Mouse (Mus musculus) brain, adult 10 weeks (tissue): ENCODE data around the gene 2210011C24Rik. TPM values are rescaled to one million over a fixed set of nuclear protein-coding genes. Genes with fewer than 3 reads are reported as not detected.

Source experiments
- polyA plus RNA-seq: library from polyadenylated mRNA; stranded (reverse); fragments of 350-450 nt; fragmentation: Illumina TruSeq; extraction: RNeasy Lipid Tissue Mini Kit (QIAGEN cat#74804); gene quantifications from one replicate; pipeline ENCODE4 v1.2.3, GENCODE M21; 2015; ENCODE audit warnings: low read depth, low replicate concordance

The 2210011C24Rik gene
- 2.7 TPM for polyA plus RNA-seq

GRCm38 (mm10) chr8:84011705-84012498, at the start of gene 2210011C24Rik:
Gene 2210011C24Rik, minus strand, starts transcription at chr8:84012171.

GRCm38 (mm10) chr8:84044900-84045299, 32.9 kb upstream of the 2210011C24Rik start, which contains the start of gene Rln3:
Gene Rln3, minus strand, starts transcription at chr8:84045000.

GRCm38 (mm10) chr8:84042066-84042947, 30.3 kb upstream of the 2210011C24Rik start, which contains the start of gene Il27ra:
Gene Il27ra, minus strand, starts transcription at chr8:84042589.

GRCm38 (mm10) chr8:84021096-84021495, 9.1 kb upstream of the 2210011C24Rik start, which contains the start of gene Palm3:
Gene Palm3, plus strand, starts transcription at chr8:84021471.

GRCm38 (mm10) chr8:84001281-84002000, 10.5 kb downstream of the 2210011C24Rik start, which contains the start of gene 1700067K01Rik:
Gene 1700067K01Rik, plus strand, starts transcription at chr8:84001502.

GRCm38 (mm10) chr8:83997511-83998141, 14.3 kb downstream of the 2210011C24Rik start, which contains the start of gene Samd1:
Gene Samd1, plus strand, starts transcription at chr8:83997672.

GRCm38 (mm10) chr8:83972150-83973120, 39.5 kb downstream of the 2210011C24Rik start, which contains the start of gene Prkaca:
Gene Prkaca, plus strand, starts transcription at chr8:83972993.

Other genes starting within 250 kb of the 2210011C24Rik start
- gene Adgrl1, start 112.1 kb downstream of the 2210011C24Rik start, polyA plus RNA-seq, result 144 TPM
- gene Gm10644, start 57.0 kb downstream of the 2210011C24Rik start, polyA plus RNA-seq, result 0.31 TPM
- 0.83 TPM for gene Asf1b, start 56.7 kb downstream of the 2210011C24Rik start, polyA plus RNA-seq
- 188 TPM for gene Prkaca, start 39.2 kb downstream of the 2210011C24Rik start, polyA plus RNA-seq
- gene Samd1, start 14.5 kb downstream of the 2210011C24Rik start, polyA plus RNA-seq, result 36.5 TPM
- not detected for gene 1700067K01Rik, start 10.7 kb downstream of the 2210011C24Rik start, polyA plus RNA-seq
- 1.6 TPM for gene Palm3, start 9.3 kb upstream of the 2210011C24Rik start, polyA plus RNA-seq
- gene Il27ra, start 30.4 kb upstream of the 2210011C24Rik start, polyA plus RNA-seq, result not detected
- 3.0 TPM for gene Rln3, start 32.8 kb upstream of the 2210011C24Rik start, polyA plus RNA-seq
- gene Gm10643, start 53.0 kb upstream of the 2210011C24Rik start, polyA plus RNA-seq, result 3.7 TPM
- 13.1 TPM for gene Rfx1, start 54.7 kb upstream of the 2210011C24Rik start, polyA plus RNA-seq
- 18.4 TPM for gene Dcaf15, start 92.6 kb upstream of the 2210011C24Rik start, polyA plus RNA-seq
- gene Podnl1, start 113.8 kb upstream of the 2210011C24Rik start, polyA plus RNA-seq, result not detected
- 29.2 TPM for gene Cc2d1a, start 135.8 kb upstream of the 2210011C24Rik start, polyA plus RNA-seq
- gene 4930432K21Rik, start 135.9 kb upstream of the 2210011C24Rik start, polyA plus RNA-seq, result 2.5 TPM
- not detected for gene Nanos3, start 173.0 kb upstream of the 2210011C24Rik start, polyA plus RNA-seq
- 9.6 TPM for gene Zswim4, start 224.9 kb upstream of the 2210011C24Rik start, polyA plus RNA-seq
- gene D8Ertd738e, start 237.5 kb upstream of the 2210011C24Rik start, polyA plus RNA-seq, result 197 TPM
- gene Mri1, start 245.2 kb upstream of the 2210011C24Rik start, polyA plus RNA-seq, result 13.7 TPM